ENCODE assay signal across 29 mouse cellular contexts in the genomic region with DNA sequence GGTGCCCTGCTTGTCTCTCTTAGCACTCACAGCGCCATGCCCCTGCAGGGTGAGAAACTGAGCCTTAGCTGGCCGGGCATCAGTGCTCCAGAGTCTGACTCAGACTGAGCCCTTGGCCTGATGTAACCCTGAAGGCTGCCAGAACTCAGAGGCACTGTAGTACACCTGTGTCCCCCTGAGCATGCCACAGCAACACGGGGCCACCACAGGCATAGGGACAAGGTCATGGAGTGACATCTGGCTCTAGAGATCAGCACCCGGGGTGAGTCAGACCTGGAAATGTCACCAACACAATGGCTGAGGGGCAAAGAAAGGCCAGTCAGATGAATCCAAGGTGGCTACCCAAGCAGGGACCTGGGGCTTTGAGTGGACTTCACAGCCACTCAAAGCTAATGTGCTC. TPM values are rescaled to one million over a fixed set of nuclear protein-coding genes. Genes with fewer than 3 reads are reported as not detected.
DNase-seq lines count a peak whose midpoint lies in the region; ATAC-seq and TF ChIP-seq lines count a peak whose summit lies in the region.
"Had no signal": no experiment of that assay in that cellular context is flagged by ENCODE, and none has a peak within 500 bp of the region (broad histone marks: within the 10 kb centered on the region; RNA-seq: fewer than 3 reads in every experiment).

No protein-coding gene starts in this region.

- ATAC-seq in liver, embryonic 12.5 days = no peak
- no peak for ATAC-seq in hindbrain, embryonic 16.5 days
- ATAC-seq: forebrain, embryonic 16.5 days; intestine, postnatal 0 days had no signal

- H3K27me3 ChIP-seq in liver, embryonic 12.5 days (replicated peaks) = 0 out of 2 replicates have a peak, but pooled peaks cover 3% of the 10 kb centered on the region
- no peaks in the 10 kb centered on the region for H3K27me3 ChIP-seq in hindbrain, embryonic 16.5 days (replicated peaks; ENCODE audit: control insufficient read depth, insufficient read depth, low read length)
- H3K27me3 ChIP-seq: CH12.LX; embryonic facial prominence, embryonic 13.5 days; forebrain, embryonic 12.5 days; heart, embryonic 15.5 days had no signal

- no peaks in the 10 kb centered on the region for H3K9me3 ChIP-seq in liver, embryonic 12.5 days (replicated peaks)
- H3K9me3 ChIP-seq in hindbrain, embryonic 16.5 days (ENCODE audit: control insufficient read depth, low read length) = no peaks in the 10 kb centered on the region
- H3K9me3 ChIP-seq: embryonic facial prominence, embryonic 10.5 days; embryonic facial prominence, embryonic 13.5 days; forebrain, embryonic 12.5 days; G1E; heart, embryonic 12.5 days; heart, embryonic 15.5 days had no signal

- H3K27ac ChIP-seq in gastrocnemius, adult 2 months = peak overlapping the region; percentile 8; the same call in 1 of the 2 replicates
- no peak overlapping the region for H3K27ac ChIP-seq in liver, embryonic 12.5 days
- H3K27ac ChIP-seq in hindbrain, embryonic 16.5 days (ENCODE audit: low read depth, low read length) = no peak overlapping the region
- H3K27ac ChIP-seq: embryonic facial prominence, embryonic 10.5 days; embryonic facial prominence, embryonic 13.5 days; forebrain, embryonic 12.5 days; heart, embryonic 15.5 days; hindbrain, embryonic 14.5 days had no signal

- 70% methylated on average over 4 of the region's 4 CpGs for WGBS in liver, embryonic 12.5 days (ENCODE audit: insufficient replicate concordance)
- WGBS in hindbrain, embryonic 16.5 days = 90% methylated on average over 4 of the region's 4 CpGs

- no peak overlapping the region for H3K9ac ChIP-seq in liver, embryonic 12.5 days
- no peak overlapping the region for H3K9ac ChIP-seq in hindbrain, embryonic 16.5 days (ENCODE audit: low read depth, low read length)
- H3K9ac ChIP-seq: embryonic facial prominence, embryonic 13.5 days; forebrain, embryonic 12.5 days; heart, embryonic 12.5 days; heart, embryonic 15.5 days; hindbrain, embryonic 14.5 days had no signal

- intact Hi-C loops in gastrocnemius, adult 2 months (cut with DNase I) = no loop called here

- peak; percentile 79 to 85 for DNase-seq in adrenal gland, adult (ENCODE audit: inconsistent age in 2 of 2, low spot score in 1 of 2)
- DNase-seq in adrenal gland, postnatal 4 days (ENCODE audit: low spot score in 2 of 2) = no peak
- no peak for DNase-seq in gastrocnemius, adult 2 months
- DNase-seq in gastrocnemius, postnatal 10 days = no peak
- peak; percentile 2 for DNase-seq in liver
- DNase-seq in adrenal gland, postnatal 36 days = peak; percentile 57 to 68
- DNase-seq: B cell, adult 2 months; cerebellum, adult 2 months; cerebellum, adult 9-11 months; cerebellum, postnatal 25 days; embryo, embryonic 11 days; gastrocnemius, postnatal 25 days; heart, adult 18-20 months; heart, postnatal 10 days; heart, postnatal 36 days; kidney, adult 2 months had no signal

- peaks cover 9% of the 10 kb centered on the region for H3K36me3 ChIP-seq in liver, embryonic 12.5 days
- H3K36me3 ChIP-seq in hindbrain, embryonic 16.5 days (ENCODE audit: control insufficient read depth, insufficient read depth, low read length) = peaks cover 9% of the 10 kb centered on the region; the same call in 1 of the 2 replicates
- H3K36me3 ChIP-seq: embryonic facial prominence, embryonic 10.5 days; embryonic facial prominence, embryonic 13.5 days; forebrain, embryonic 12.5 days; G1E; heart, embryonic 12.5 days; heart, embryonic 15.5 days had no signal

- no peak overlapping the region for H3K4me2 ChIP-seq in liver, embryonic 12.5 days
- no peak overlapping the region for H3K4me2 ChIP-seq in hindbrain, embryonic 16.5 days (ENCODE audit: low read length)
- H3K4me2 ChIP-seq: embryonic facial prominence, embryonic 13.5 days; forebrain, embryonic 12.5 days; heart, embryonic 12.5 days; heart, embryonic 15.5 days; hindbrain, embryonic 14.5 days had no signal

- no peak for TF ChIP-seq CTCF in gastrocnemius, adult 2 months (IDR thresholded peaks at IDR 0.05)

- H3K4me1 ChIP-seq in liver, embryonic 12.5 days = peaks cover 21% of the 10 kb centered on the region
- no peaks in the 10 kb centered on the region; the same call in none of the 2 replicates for H3K4me1 ChIP-seq in hindbrain, embryonic 16.5 days (ENCODE audit: control insufficient read depth, insufficient read depth, low read depth, low read length)
- H3K4me1 ChIP-seq: embryonic facial prominence, embryonic 13.5 days; forebrain, embryonic 12.5 days; heart, embryonic 15.5 days had no signal

- H3K4me3 ChIP-seq in gastrocnemius, adult 2 months = no peak overlapping the region
- H3K4me3 ChIP-seq in liver, embryonic 12.5 days = no peak overlapping the region
- H3K4me3 ChIP-seq in hindbrain, embryonic 16.5 days (ENCODE audit: low read length) = no peak overlapping the region
- H3K4me3 ChIP-seq: embryonic facial prominence, embryonic 10.5 days; embryonic facial prominence, embryonic 13.5 days; erythroblast, embryonic 14.5 days; forebrain, embryonic 12.5 days; heart, embryonic 12.5 days; heart, embryonic 15.5 days had no signal

RNA-seq across cellular contexts. Expression of gene Abcb9, which starts 8.7 kb away (rescaled TPM):
- 1 to 10 TPM; 5.8 to 7.2 TPM for total RNA-seq in adrenal gland, postnatal 4 days (2021)
- 10 to 100 TPM in 1 of 2 experiments, 1 to 10 TPM in 1; 7.1 to 11.9 TPM for total RNA-seq in gastrocnemius, adult 2 months (2021)
- total RNA-seq in gastrocnemius, postnatal 10 days (2021) = 1 to 10 TPM; 4.2 to 4.4 TPM
- 5.0 and 5.6 TPM in 2 replicates for polyA plus RNA-seq in liver, embryonic 12.5 days (2016; fragmentation: Nextera tagmentation; extraction: Ambion mirVana)
- 10 to 100 TPM; 10.8 to 11.4 TPM for total RNA-seq in adrenal gland, postnatal 36 days (2021)
- 27.2 and 28.1 TPM in 2 replicates for polyA plus RNA-seq in hindbrain, embryonic 16.5 days (2015; fragmentation: Nextera tagmentation; extraction: Ambion mirVana)

RNA-seq across cellular contexts. Expression of gene Ogfod2, which starts 25.2 kb away (rescaled TPM):
- 10 to 100 TPM; 36.7 to 36.9 TPM for total RNA-seq in adrenal gland, postnatal 4 days (2021)
- total RNA-seq in gastrocnemius, adult 2 months (2021) = 10 to 100 TPM; 11.7 to 12.2 TPM
- 1 to 10 TPM; 7.2 to 8.8 TPM for total RNA-seq in gastrocnemius, postnatal 10 days (2021)
- 19.1 and 20.2 TPM in 2 replicates for polyA plus RNA-seq in liver, embryonic 12.5 days (2016; fragmentation: Nextera tagmentation; extraction: Ambion mirVana)
- total RNA-seq in adrenal gland, postnatal 36 days (2021) = 10 to 100 TPM; 34.2 to 41.1 TPM
- polyA plus RNA-seq in hindbrain, embryonic 16.5 days (2015; fragmentation: Nextera tagmentation; extraction: Ambion mirVana) = 41.9 and 44.2 TPM in 2 replicates

RNA-seq across cellular contexts. Expression of gene Arl6ip4, which starts 29.0 kb away (rescaled TPM):
- total RNA-seq in adrenal gland, postnatal 4 days (2021) = 10 to 100 TPM; 77.2 to 80.9 TPM
- total RNA-seq in gastrocnemius, adult 2 months (2021) = 10 to 100 TPM; 38.3 to 41.2 TPM
- total RNA-seq in gastrocnemius, postnatal 10 days (2021) = 10 to 100 TPM; 53.8 to 64.3 TPM
- polyA plus RNA-seq in liver, embryonic 12.5 days (2016; fragmentation: Nextera tagmentation; extraction: Ambion mirVana) = 94.1 and 100 TPM in 2 replicates
- total RNA-seq in adrenal gland, postnatal 36 days (2021) = 10 to 100 TPM; 50.0 to 69.2 TPM
- 75.3 and 81.1 TPM in 2 replicates for polyA plus RNA-seq in hindbrain, embryonic 16.5 days (2015; fragmentation: Nextera tagmentation; extraction: Ambion mirVana)

RNA-seq across cellular contexts. Expression of gene Vps37b, which starts 54.8 kb away (rescaled TPM):
- 10 to 100 TPM; 61.4 to 64.1 TPM for total RNA-seq in adrenal gland, postnatal 4 days (2021)
- total RNA-seq in gastrocnemius, adult 2 months (2021) = 1 to 10 TPM; 4.1 to 6.2 TPM
- 10 to 100 TPM; 11.9 to 13.4 TPM for total RNA-seq in gastrocnemius, postnatal 10 days (2021)
- polyA plus RNA-seq in liver, embryonic 12.5 days (2016; fragmentation: Nextera tagmentation; extraction: Ambion mirVana) = 20.9 and 21.8 TPM in 2 replicates
- total RNA-seq in adrenal gland, postnatal 36 days (2021) = 100 to 1,000 TPM in 1 of 2 experiments, 10 to 100 TPM in 1; 93.1 to 188 TPM
- polyA plus RNA-seq in hindbrain, embryonic 16.5 days (2015; fragmentation: Nextera tagmentation; extraction: Ambion mirVana) = 70.9 and 81.1 TPM in 2 replicates

Comparison
In these comparisons a context has a peak if more than half of its experiments do, and no peak if none do; other contexts are left out.
1. DNase-seq: peak in adrenal gland, adult (2 of 2), liver (single experiment) and adrenal gland, postnatal 36 days (2 of 2); none in adrenal gland, postnatal 4 days (0 of 2), gastrocnemius, adult 2 months (single experiment) and gastrocnemius, postnatal 10 days (single experiment).